Mouse (Mus musculus) neural tube, embryonic 13.5 days (tissue): Measurements from ENCODE around the gene Snx18. TPM values are rescaled to one million over a fixed set of nuclear protein-coding genes. Genes with fewer than 3 reads are reported as not detected.

ENCODE experiments used
- ATAC-seq: fragments of 200-750 bp; cut with Nextera tagmentation; 2 replicates; pipeline ENCODE4 v1.8.0; 2017; ENCODE audit warnings: low read depth, mild to moderate bottlenecking, moderate TSS enrichment, moderate library complexity
- H3K27ac ChIP-seq: fragments of 300-500 bp; sonication (generic); replicated peaks from 2 replicates; pipeline ENCODE4 v1.5.1; 2015; ENCODE audit warnings: moderate library complexity, mild to moderate bottlenecking, inconsistent platforms
- H3K27me3 ChIP-seq: fragments of 300-500 bp; sonication (generic); 2 replicates; pipeline ENCODE4 v1.6.1; 2015; ENCODE audit warnings: mild to moderate bottlenecking, inconsistent platforms
- H3K36me3 ChIP-seq: fragments of 300-500 bp; sonication (generic); 2 replicates; pipeline ENCODE4 v1.6.1; 2015; ENCODE audit warnings: mild to moderate bottlenecking, inconsistent platforms
- H3K4me1 ChIP-seq: fragments of 300-500 bp; sonication (generic); replicated peaks from 2 replicates; pipeline ENCODE4 v1.6.1; 2015; ENCODE audit warnings: inconsistent platforms
- H3K4me2 ChIP-seq: fragments of 300-500 bp; sonication (generic); 2 replicates; pipeline ENCODE4 v1.6.1; 2015; ENCODE audit warnings: inconsistent platforms, mild to moderate bottlenecking, moderate library complexity
- H3K4me3 ChIP-seq: fragments of 300-500 bp; sonication (generic); 2 replicates; pipeline ENCODE4 v1.5.1; 2015; ENCODE audit warnings: mild to moderate bottlenecking, inconsistent platforms
- H3K9ac ChIP-seq: fragments of 300-500 bp; sonication (generic); 2 replicates; pipeline ENCODE4 v1.6.1; 2015; ENCODE audit warnings: moderate library complexity, mild to moderate bottlenecking, inconsistent platforms
- H3K9me3 ChIP-seq: fragments of 300-500 bp; sonication (generic); 2 replicates; pipeline ENCODE4 v1.6.1; 2016; ENCODE audit warnings: inconsistent platforms
- WGBS: fragments of 180-500 bp; shearing (Covaris S2); methylation state at CpG from one replicate; pipeline ENCODE4 v1.1.7; 2015; 5-methylcytosine and 5-hydroxymethylcytosine counted together
- polyA plus RNA-seq: library from polyadenylated mRNA; unstranded; fragments of >200 nt; fragmentation: Nextera tagmentation; extraction: Ambion mirVana; gene quantifications from 2 replicates; pipeline ENCODE4 v1.2.1, GENCODE M21; 2015

The Snx18 gene
- polyA plus RNA-seq, 1 experiment from 2014 or later = 19.2 TPM

GRCm38 (mm10) chr13:113572046-113572686 is 46.2 kb downstream of the Snx18 start:
- Histone ChIP-seq H3K27ac (no peak overlapping the region), H3K9ac (no peak overlapping the region), H3K27me3 (no peaks in the 10 kb centered on the region), H3K4me3 (no peak overlapping the region), H3K36me3 (no peaks in the 10 kb centered on the region), H3K4me1 (no peaks in the 10 kb centered on the region; the same call in 1 of the 2 replicates), H3K9me3 (0 out of 2 replicates have a peak, but pooled peaks cover 2% of the 10 kb centered on the region), H3K4me2 (no peak overlapping the region)
- WGBS = 79% methylated on average over 9 of the region's 9 CpGs
- no peak for ATAC-seq

DNA sequence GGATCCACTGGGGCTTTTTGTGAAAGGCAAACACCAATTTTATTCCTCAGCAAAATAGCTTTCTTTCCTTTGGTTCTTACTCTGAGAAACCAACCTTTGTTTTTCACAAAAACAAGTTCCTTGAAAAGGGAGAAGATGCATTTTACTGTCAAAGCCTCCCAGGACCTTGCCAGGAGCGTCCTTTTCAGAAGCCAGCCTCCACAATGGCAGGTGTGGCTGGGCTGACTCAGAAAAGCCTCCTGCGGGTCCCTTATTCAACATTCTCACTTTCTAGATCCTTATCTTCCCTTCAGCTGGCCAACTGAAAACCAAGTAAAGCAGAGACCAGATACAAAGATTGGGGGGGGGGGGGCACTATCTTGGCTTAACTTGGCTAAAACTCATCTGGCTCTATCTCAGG is 48.8 kb downstream of the Snx18 start:
- Histone ChIP-seq H3K4me2 (no peak overlapping the region), H3K27ac (no peak overlapping the region), H3K9me3 (0 out of 2 replicates have a peak, but pooled peaks cover 2% of the 10 kb centered on the region), H3K27me3 (no peaks in the 10 kb centered on the region), H3K4me3 (no peak overlapping the region), H3K9ac (no peak overlapping the region), H3K36me3 (no peaks in the 10 kb centered on the region), H3K4me1 (no peaks in the 10 kb centered on the region; the same call in 1 of the 2 replicates)
- 20% methylated on average over 2 of the region's 2 CpGs for WGBS
- no peak for ATAC-seq

GRCm38 (mm10) chr13:113566951-113567350 is 51.4 kb downstream of the Snx18 start:
- no peaks in the 10 kb centered on the region for H3K36me3 ChIP-seq
- H3K27ac ChIP-seq = no peak overlapping the region
- no peaks in the 10 kb centered on the region for H3K27me3 ChIP-seq
- H3K4me2 ChIP-seq = no peak overlapping the region
- H3K4me1 ChIP-seq = no peaks in the 10 kb centered on the region; the same call in 1 of the 2 replicates
- 0 out of 2 replicates have a peak, but pooled peaks cover 2% of the 10 kb centered on the region for H3K9me3 ChIP-seq
- H3K9ac ChIP-seq = no peak overlapping the region
- WGBS = 91% methylated on average over 5 of the region's 5 CpGs
- no peak overlapping the region for H3K4me3 ChIP-seq
- no peak for ATAC-seq

DNA sequence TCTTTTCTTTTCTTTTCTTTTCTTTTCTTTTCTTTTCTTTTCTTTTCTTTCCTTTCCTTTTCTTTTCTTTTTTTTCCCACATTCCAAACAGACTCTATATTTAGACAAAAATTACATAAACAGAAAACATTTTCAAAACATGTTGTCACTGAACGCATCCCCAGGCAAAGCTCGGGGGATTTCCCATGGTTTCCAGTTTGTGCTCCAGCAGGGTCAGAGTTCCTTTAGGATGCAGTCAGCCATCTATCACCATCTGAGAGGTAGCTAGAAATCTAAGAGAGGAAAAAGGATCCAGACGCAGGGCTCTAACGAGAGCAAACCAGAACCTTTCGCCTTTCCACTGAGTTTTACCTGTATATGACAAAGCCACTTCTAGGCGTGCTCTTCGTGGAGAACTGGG is 52.0 kb downstream of the Snx18 start:
- ATAC-seq = no peak
- Histone ChIP-seq H3K4me3 (no peak overlapping the region), H3K36me3 (no peaks in the 10 kb centered on the region), H3K27ac (no peak overlapping the region), H3K4me1 (no peaks in the 10 kb centered on the region; the same call in 1 of the 2 replicates), H3K9me3 (0 out of 2 replicates have a peak, but pooled peaks cover 2% of the 10 kb centered on the region), H3K27me3 (no peaks in the 10 kb centered on the region), H3K9ac (no peak overlapping the region), H3K4me2 (no peak overlapping the region)
- WGBS = 92% methylated on average over 7 of the region's 7 CpGs

DNA sequence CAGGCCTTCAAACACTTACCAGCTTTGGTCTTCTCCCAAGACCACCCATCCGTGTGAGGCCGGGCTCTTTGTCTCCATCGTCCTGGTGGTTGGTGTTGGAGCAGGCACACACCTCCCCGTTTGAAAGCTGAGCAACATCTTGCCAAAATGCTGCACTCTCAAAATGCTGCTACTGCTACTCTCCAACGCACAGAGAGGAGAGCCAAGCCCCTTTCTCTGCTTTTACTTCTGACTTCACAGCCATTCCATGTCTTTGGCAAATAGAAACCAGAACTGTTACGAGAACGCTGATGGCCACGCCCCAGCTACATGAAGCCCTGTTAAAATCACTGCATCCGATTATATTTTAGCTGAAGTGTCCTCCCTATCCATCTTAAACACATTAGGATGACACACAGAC is 58.7 kb downstream of the Snx18 start:
- no peak overlapping the region for H3K4me3 ChIP-seq
- no peak for ATAC-seq
- no peak overlapping the region for H3K27ac ChIP-seq
- no peak overlapping the region for H3K4me2 ChIP-seq
- H3K9ac ChIP-seq = no peak overlapping the region
- H3K4me1 ChIP-seq = no peaks in the 10 kb centered on the region
- no peaks in the 10 kb centered on the region for H3K9me3 ChIP-seq
- 88% methylated on average over 9 of the region's 9 CpGs for WGBS
- H3K27me3 ChIP-seq = no peaks in the 10 kb centered on the region
- no peaks in the 10 kb centered on the region for H3K36me3 ChIP-seq

GRCm38 (mm10) chr13:113556538-113556937 is 61.8 kb downstream of the Snx18 start:
- Histone ChIP-seq H3K27me3 (no peaks in the 10 kb centered on the region), H3K9me3 (no peaks in the 10 kb centered on the region), H3K36me3 (no peaks in the 10 kb centered on the region), H3K4me2 (no peak overlapping the region), H3K4me1 (no peaks in the 10 kb centered on the region), H3K9ac (no peak overlapping the region), H3K27ac (no peak overlapping the region), H3K4me3 (no peak overlapping the region)
- no peak for ATAC-seq

GRCm38 (mm10) chr13:113555226-113555625 is 63.1 kb downstream of the Snx18 start:
- Histone ChIP-seq H3K27me3 (no peaks in the 10 kb centered on the region), H3K9ac (no peak overlapping the region), H3K27ac (no peak overlapping the region), H3K9me3 (no peaks in the 10 kb centered on the region), H3K4me3 (no peak overlapping the region), H3K36me3 (no peaks in the 10 kb centered on the region), H3K4me2 (no peak overlapping the region), H3K4me1 (no peaks in the 10 kb centered on the region)
- WGBS = 66% methylated on average over 2 of the region's 2 CpGs
- ATAC-seq = no peak

- no peak overlapping the region for H3K9ac ChIP-seq
- no peak overlapping the region for H3K27ac ChIP-seq
- H3K4me2 ChIP-seq = no peak overlapping the region
- H3K4me3 ChIP-seq = no peak overlapping the region
- no peaks in the 10 kb centered on the region for H3K9me3 ChIP-seq
- ATAC-seq = no peak
- WGBS = 89% methylated on average over 5 of the region's 5 CpGs
- H3K27me3 ChIP-seq = no peaks in the 10 kb centered on the region
- H3K4me1 ChIP-seq = no peaks in the 10 kb centered on the region
- no peaks in the 10 kb centered on the region for H3K36me3 ChIP-seq
Observed at GRCm38 (mm10) chr13:113553603-113554230, 64.6 kb downstream of the Snx18 start.

DNA sequence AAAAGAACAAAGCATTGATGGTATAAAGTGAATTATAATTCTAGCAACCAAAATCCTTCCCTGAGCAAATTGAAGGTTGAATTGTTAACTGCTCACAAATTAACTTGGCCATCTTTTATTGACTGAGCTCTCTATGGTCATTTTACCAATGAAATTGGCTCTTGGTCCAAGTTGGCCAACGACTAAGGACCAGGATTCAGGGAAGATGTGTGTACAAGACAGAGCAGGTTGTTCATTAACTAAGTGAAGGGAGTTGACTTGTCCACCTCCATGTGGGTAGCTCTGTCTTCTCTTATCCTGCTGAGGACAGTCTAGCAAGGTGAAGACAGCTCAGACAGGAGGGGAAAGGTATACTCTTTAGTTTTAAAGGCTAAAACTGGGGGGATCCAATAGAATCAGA is 66.0 kb downstream of the Snx18 start:
- Histone ChIP-seq H3K27ac (no peak overlapping the region), H3K4me3 (no peak overlapping the region), H3K4me1 (no peaks in the 10 kb centered on the region), H3K4me2 (no peak overlapping the region), H3K27me3 (no peaks in the 10 kb centered on the region), H3K9ac (no peak overlapping the region), H3K9me3 (no peaks in the 10 kb centered on the region), H3K36me3 (no peaks in the 10 kb centered on the region)
- WGBS = 83% methylated on average over 1 of the region's 1 CpGs
- ATAC-seq = no peak

- ATAC-seq = no peak
- H3K27ac ChIP-seq = no peak overlapping the region
- WGBS = 76% methylated on average over 8 of the region's 8 CpGs
Observed at GRCm38 (mm10) chr13:113550866-113551565, 67.3 kb downstream of the Snx18 start.

DNA sequence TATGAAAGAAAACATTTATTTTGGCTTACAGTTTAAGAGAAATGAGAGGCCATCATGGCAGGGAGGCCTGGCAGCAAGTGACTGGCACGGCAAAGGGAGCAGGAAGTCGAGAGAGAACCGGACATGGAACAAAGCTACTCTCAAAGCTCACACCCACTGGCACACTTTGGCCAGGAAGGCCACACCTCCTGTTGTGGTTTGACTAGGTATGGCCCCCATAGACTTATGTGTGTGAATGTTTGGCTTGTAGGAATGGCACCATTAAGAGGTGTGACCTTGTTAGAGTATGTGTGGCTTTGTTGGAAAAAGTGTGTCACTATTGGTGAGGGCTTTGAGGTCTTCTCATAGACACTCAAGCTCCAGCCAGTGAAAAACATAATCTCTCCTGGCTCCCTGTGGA is 69.3 kb downstream of the Snx18 start:
- H3K27me3 ChIP-seq = no peaks in the 10 kb centered on the region
- no peak overlapping the region for H3K4me2 ChIP-seq
- no peaks in the 10 kb centered on the region for H3K4me1 ChIP-seq
- no peaks in the 10 kb centered on the region for H3K9me3 ChIP-seq
- 87% methylated on average over 3 of the region's 3 CpGs for WGBS
- ATAC-seq = no peak
- H3K36me3 ChIP-seq = no peaks in the 10 kb centered on the region
- H3K4me3 ChIP-seq = no peak overlapping the region
- no peak overlapping the region for H3K9ac ChIP-seq
- H3K27ac ChIP-seq = no peak overlapping the region

More at GRCm38 (mm10) chr13:113550866-113551565, 67.3 kb downstream of the Snx18 start:
- H3K27me3 ChIP-seq = no peaks in the 10 kb centered on the region
- no peaks in the 10 kb centered on the region for H3K36me3 ChIP-seq
- no peaks in the 10 kb centered on the region for H3K4me1 ChIP-seq
- H3K9me3 ChIP-seq = no peaks in the 10 kb centered on the region
- H3K4me2 ChIP-seq = no peak overlapping the region
- H3K4me3 ChIP-seq = no peak overlapping the region
- no peak overlapping the region for H3K9ac ChIP-seq

DNA sequence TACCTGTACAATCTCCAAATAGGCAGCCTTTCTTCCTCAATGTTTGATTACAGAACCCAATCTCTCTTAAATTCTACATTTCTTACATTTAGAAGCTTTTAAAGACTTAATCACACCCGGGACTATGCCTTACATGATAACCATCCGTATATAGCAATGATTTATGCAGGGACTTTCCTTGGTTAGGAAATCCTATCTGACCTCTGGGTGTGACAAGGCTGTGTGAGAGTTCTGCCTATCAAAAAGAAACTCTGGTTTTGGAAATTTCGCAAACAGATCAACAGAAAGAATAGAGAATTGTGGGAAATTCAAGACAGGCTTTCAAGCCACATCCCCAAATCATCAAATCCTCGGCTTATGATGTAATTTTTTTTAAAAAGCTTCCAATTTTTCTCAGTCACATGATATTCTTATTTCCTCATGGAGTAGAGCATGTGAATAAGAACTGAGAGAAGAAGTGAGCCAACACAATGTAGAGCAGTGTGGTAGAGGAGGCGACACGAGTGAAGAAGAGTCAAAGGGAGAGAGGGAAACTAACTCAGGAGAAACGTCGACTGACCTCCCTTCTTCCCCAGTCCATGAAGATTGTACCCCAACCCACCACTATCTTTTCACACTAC is 70.4 kb downstream of the Snx18 start:
- Histone ChIP-seq H3K4me2 (no peak overlapping the region), H3K27me3 (no peaks in the 10 kb centered on the region), H3K4me3 (no peak overlapping the region), H3K36me3 (no peaks in the 10 kb centered on the region), H3K9me3 (no peaks in the 10 kb centered on the region), H3K27ac (no peak overlapping the region), H3K9ac (no peak overlapping the region), H3K4me1 (no peaks in the 10 kb centered on the region)
- ATAC-seq = no peak
- WGBS = 88% methylated on average over 8 of the region's 8 CpGs
